ENCODE assay signal across 9 mouse cellular contexts in the genomic region with DNA sequence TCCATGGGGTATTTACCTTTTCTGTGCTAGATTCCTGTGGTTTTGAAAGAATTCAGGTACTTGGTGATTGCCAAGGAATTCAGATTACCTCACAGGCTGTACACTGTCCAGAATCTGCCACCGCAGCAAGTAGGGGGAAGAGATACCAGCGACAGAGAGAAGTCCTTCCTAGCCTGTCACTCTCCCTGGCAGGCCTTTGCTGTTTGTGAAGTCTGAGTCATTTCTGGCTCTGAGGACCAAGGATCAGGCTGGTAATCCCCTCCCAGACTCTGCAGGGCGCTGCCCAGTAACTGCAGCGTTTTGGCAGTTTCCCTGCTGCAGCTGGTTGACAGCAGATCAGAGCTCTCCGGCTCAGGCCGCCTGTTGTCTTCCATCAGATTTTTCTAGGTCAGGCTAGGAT. TPM values are rescaled to one million over a fixed set of nuclear protein-coding genes. Genes with fewer than 3 reads are reported as not detected.
DNase-seq lines count a peak whose midpoint lies in the region; ATAC-seq and TF ChIP-seq lines count a peak whose summit lies in the region.
"Had no signal": no experiment of that assay in that cellular context is flagged by ENCODE, and none has a peak within 500 bp of the region (broad histone marks: within the 10 kb centered on the region; RNA-seq: fewer than 3 reads in every experiment).

No protein-coding gene starts in this region.

- 78% methylated on average over 6 of the region's 6 CpGs for WGBS in liver, postnatal 0 days (ENCODE audit: insufficient replicate concordance)
- WGBS in kidney, adult 2 months: 74% methylated on average over 6 of the region's 6 CpGs

- intact Hi-C loops in left cerebral cortex, postnatal 36 days (cut with DNase I): no loop called here

- H3K27ac ChIP-seq in liver, postnatal 0 days (ENCODE audit: low read depth): no peak overlapping the region
- no peak overlapping the region for H3K27ac ChIP-seq in kidney, adult 2 months (ENCODE audit: insufficient read depth, low read depth, low read length)

- no peak for TF ChIP-seq EP300 in liver, postnatal 0 days (IDR thresholded peaks at IDR 0.05; ENCODE audit: low read depth)

- H3K9me3 ChIP-seq in liver, postnatal 0 days (ENCODE audit: low read length): no peaks in the 10 kb centered on the region
- H3K9me3 ChIP-seq: G1E had no signal

- TF ChIP-seq POLR2A in kidney, adult 2 months (IDR thresholded peaks at IDR 0.05; ENCODE audit: low read depth, low read length): no peak

- no peaks in the 10 kb centered on the region for H3K27me3 ChIP-seq in liver, postnatal 0 days (ENCODE audit: insufficient read depth, low read length)
- H3K27me3 ChIP-seq in kidney, adult 2 months (replicated peaks; ENCODE audit: control insufficient read depth, insufficient read depth, low read length): no peaks in the 10 kb centered on the region

- ATAC-seq in liver, postnatal 0 days: no peak

- no peaks in the 10 kb centered on the region for H3K4me1 ChIP-seq in liver, postnatal 0 days (ENCODE audit: insufficient read depth)
- no peaks in the 10 kb centered on the region for H3K4me1 ChIP-seq in kidney, adult 2 months (ENCODE audit: control insufficient read depth, insufficient read depth, low read length)

- no peak for TF ChIP-seq CTCF in liver, postnatal 0 days (IDR thresholded peaks at IDR 0.05; ENCODE audit: low read depth)
- TF ChIP-seq CTCF in kidney, adult 2 months (conservative IDR thresholded peaks at IDR 0.05; ENCODE audit: insufficient read depth, insufficient read length, low read depth, low read length): no peak

- H3K4me3 ChIP-seq in liver, postnatal 0 days (ENCODE audit: low read depth, low read length): no peak overlapping the region
- H3K4me3 ChIP-seq in kidney, adult 2 months (ENCODE audit: insufficient read depth, low read depth, low read length): no peak overlapping the region

- DNase-seq in layer of hippocampus, adult 11-12 months (ENCODE audit: low spot score): peak; percentile 72
- DNase-seq in layer of hippocampus, adult 9-10 months (ENCODE audit: low spot score): no peak
- peak; percentile 86 to 90 for DNase-seq in cerebellum, postnatal 10 days
- DNase-seq in heart, adult 18-20 months: peak; percentile 59 to 76
- peak; percentile 23 to 35 for DNase-seq in left cerebral cortex, postnatal 36 days (ENCODE audit: low spot score in 2 of 2)
- peak; percentile 53 to 61 for DNase-seq in right cerebral cortex, postnatal 10 days (ENCODE audit: low spot score in 2 of 2)
- DNase-seq in liver, postnatal 0 days: no peak
- no peak for DNase-seq in kidney, adult 2 months

- H3K4me2 ChIP-seq in liver, postnatal 0 days (ENCODE audit: low read depth, low read length): no peak overlapping the region

- peaks cover 6% of the 10 kb centered on the region; the same call in 1 of the 2 replicates for H3K36me3 ChIP-seq in liver, postnatal 0 days (replicated peaks; ENCODE audit: insufficient read depth, low read length)
- no peaks in the 10 kb centered on the region for H3K36me3 ChIP-seq in kidney, adult 2 months (ENCODE audit: control insufficient read depth, insufficient read depth, low read length)

- no peak overlapping the region for H3K9ac ChIP-seq in liver, postnatal 0 days (replicated peaks)

RNA-seq across cellular contexts. Expression of a gene that starts 45.0 kb away (rescaled TPM):
- 10 to 100 TPM; 13.2 to 15.8 TPM for total RNA-seq in heart, adult 18-20 months (2021)
- 10 to 100 TPM; 39.5 to 49.1 TPM for total RNA-seq in left cerebral cortex, postnatal 36 days (2021)
- polyA plus RNA-seq in liver, postnatal 0 days (2015; fragmentation: Nextera tagmentation; extraction: Ambion mirVana): 2.8 and 3.0 TPM in 2 replicates
- 12.0 and 12.9 TPM in 2 replicates for polyA plus RNA-seq in kidney, adult 2 months (2012; rRNA removed)

RNA-seq across cellular contexts. Expression of a gene that starts 45.1 kb away (rescaled TPM):
- total RNA-seq in heart, adult 18-20 months (2021): 1 to 10 TPM; 4.7 to 8.0 TPM
- total RNA-seq in left cerebral cortex, postnatal 36 days (2021): 10 to 100 TPM; 49.1 to 49.2 TPM
- polyA plus RNA-seq in liver, postnatal 0 days (2015; fragmentation: Nextera tagmentation; extraction: Ambion mirVana): 85.7 and 94.2 TPM in 2 replicates
- 43.1 and 48.4 TPM in 2 replicates for polyA plus RNA-seq in kidney, adult 2 months (2012; rRNA removed)

Comparison
In these comparisons a context has a peak if more than half of its experiments do, and no peak if none do; other contexts are left out.
1. DNase-seq: peak in layer of hippocampus, adult 11-12 months (single experiment), cerebellum, postnatal 10 days (2 of 2), heart, adult 18-20 months (2 of 2), left cerebral cortex, postnatal 36 days (2 of 2) and right cerebral cortex, postnatal 10 days (2 of 2); none in layer of hippocampus, adult 9-10 months (single experiment), liver, postnatal 0 days (single experiment) and kidney, adult 2 months (single experiment).
2. RNA of a gene that starts 45.1 kb away (total RNA-seq): 49.1 to 49.2 TPM in left cerebral cortex, postnatal 36 days; 4.7 to 8.0 TPM in heart, adult 18-20 months; every median in the first group is over 4 times any median in the second.